Mouse (Mus musculus) forebrain, embryonic 10.5 days (tissue): ENCODE results near the gene Gpd2. TPM values are rescaled to one million over a fixed set of nuclear protein-coding genes. Genes with fewer than 3 reads are reported as not detected.

Source experiments
- polyA plus RNA-seq: library from polyadenylated mRNA; unstranded; fragments of >200 nt; fragmentation: Nextera tagmentation; extraction: Ambion mirVana; gene quantifications from 2 replicates; pipeline ENCODE4 v1.2.1, GENCODE M21; 2016

Gene Gpd2
- polyA plus RNA-seq, 1 experiment from 2014 or later = 37.5 TPM

Other genes starting within 250 kb of the Gpd2 start
- 7.4 and 7.8 TPM in 2 replicates for gene Nr4a2, start 113.6 kb upstream of the Gpd2 start, polyA plus RNA-seq